Mouse (Mus musculus) MN1 (cell line): Measurements from ENCODE around the gene Olfr406.

Experiments used
- DNase-seq: peaks from one replicate; pipeline ENCODE4 v3.0.0-alpha.2; 2016; ENCODE audit warnings: low spot score

Olfr406 gene

GRCm38 (mm10) chr11:74259508-74259907 is at the start of gene Olfr406:
Gene Olfr406 (plus strand): TSS chr11:74259808.
- DNase-seq: no peak

- no peak for DNase-seq
Measured at GRCm38 (mm10) chr11:74211279-74211678, 48.3 kb upstream of the Olfr406 start, which contains the start of gene Olfr43. Gene Olfr43 (minus strand): TSS chr11:74211379.

- no peak for DNase-seq
Measured at GRCm38 (mm10) chr11:74241201-74241600, 18.4 kb upstream of the Olfr406 start.

GRCm38 (mm10) chr11:74283436-74283835 is 23.8 kb downstream of the Olfr406 start, which contains the start of gene Olfr59:
Gene Olfr59 (plus strand): TSS chr11:74283736.
- no peak for DNase-seq

GRCm38 (mm10) chr11:74287256-74287655 is 27.6 kb downstream of the Olfr406 start:
- no peak for DNase-seq
